Mouse (Mus musculus): Measurements from ENCODE around the gene Cyth2.

GRCm38 (mm10) chr7:45786136-45786578 is 28.2 kb downstream of the Cyth2 start:
- TF ChIP-seq CTCF (IDR thresholded peaks at IDR 0.05; ENCODE audit: low read depth), result no peak
- TF ChIP-seq EP300 (optimal IDR thresholded peaks at IDR 0.05), result no peak
